Mouse (Mus musculus): ENCODE results near the gene Hist1h4a. TPM values are rescaled to one million over a fixed set of nuclear protein-coding genes. Genes with fewer than 3 reads are reported as not detected.
A peak's percentile ranks its signal among the peaks of the same experiment; 100 is the strongest.
"Not testable (repeated sequence)": the region's sequence is repeated elsewhere in the genome, so short reads cannot be mapped to it uniquely, and the experiment has no call there.

The Hist1h4a gene
- polyA plus RNA-seq, 1 experiment from 2014 or later: not detected

- peaks cover 57% of the 10 kb centered on the region for H3K4me1 ChIP-seq (replicated peaks)
- peak overlapping the region; percentile 54 for H3K4me3 ChIP-seq (replicated peaks)
- under 1% methylated on average over 18 of the region's 23 CpGs for WGBS (ENCODE audit: insufficient replicate concordance)
- H3K27me3 ChIP-seq: no peaks in the 10 kb centered on the region
- no peaks in the 10 kb centered on the region for H3K9me3 ChIP-seq (replicated peaks)
- peak overlapping the region; percentile 71 for H3K9ac ChIP-seq
- peak overlapping the region; percentile 99 for H3K27ac ChIP-seq (replicated peaks)
- peak overlapping the region; percentile 87 for H3K4me2 ChIP-seq
- no peaks in the 10 kb centered on the region for H3K36me3 ChIP-seq (replicated peaks)
- peak; percentile 8 for ATAC-seq (ENCODE audit: insufficient read depth)
These were observed 3.7 kb downstream of the Hist1h4a start for GRCm38 (mm10) chr13:23757211-23757773.

DNA sequence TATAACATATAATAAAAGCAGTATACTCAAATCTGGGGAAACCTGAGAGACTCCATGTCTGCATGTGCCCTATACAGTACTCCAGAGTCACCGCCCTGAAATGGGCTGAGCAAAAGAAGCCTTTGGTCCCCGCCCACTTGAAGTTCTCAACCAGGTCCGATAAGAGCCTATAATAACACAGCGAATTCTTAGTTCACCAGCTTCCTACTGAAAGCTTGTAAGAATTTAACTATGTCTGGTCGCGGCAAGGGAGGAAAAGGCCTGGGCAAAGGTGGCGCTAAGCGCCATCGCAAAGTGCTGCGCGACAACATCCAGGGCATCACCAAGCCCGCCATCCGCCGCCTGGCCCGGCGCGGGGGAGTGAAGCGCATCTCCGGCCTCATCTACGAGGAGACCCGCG is 4.2 kb downstream of the Hist1h4a start, which contains the start of gene Hist1h4b:
Gene Hist1h4b (plus strand): TSS at position 224 of the 400 bp plus-strand sequence.
- peak within 1 kb of the TSS; percentile 99 for H3K27ac ChIP-seq (replicated peaks)
- peak; percentile 67 for ATAC-seq (ENCODE audit: insufficient read depth)
- peak within 1 kb of the TSS; percentile 54 for H3K4me3 ChIP-seq (replicated peaks)
- H3K36me3 ChIP-seq (replicated peaks): no peaks in the 10 kb centered on the region
- peaks cover 57% of the 10 kb centered on the region for H3K4me1 ChIP-seq (replicated peaks)
- H3K27me3 ChIP-seq: no peaks in the 10 kb centered on the region
- peak within 1 kb of the TSS; percentile 87 for H3K4me2 ChIP-seq
- WGBS (ENCODE audit: insufficient replicate concordance): 0% methylated on average over 19 of the region's 22 CpGs
- no peaks in the 10 kb centered on the region for H3K9me3 ChIP-seq (replicated peaks)
- H3K9ac ChIP-seq: peak within 1 kb of the TSS; percentile 71

DNA sequence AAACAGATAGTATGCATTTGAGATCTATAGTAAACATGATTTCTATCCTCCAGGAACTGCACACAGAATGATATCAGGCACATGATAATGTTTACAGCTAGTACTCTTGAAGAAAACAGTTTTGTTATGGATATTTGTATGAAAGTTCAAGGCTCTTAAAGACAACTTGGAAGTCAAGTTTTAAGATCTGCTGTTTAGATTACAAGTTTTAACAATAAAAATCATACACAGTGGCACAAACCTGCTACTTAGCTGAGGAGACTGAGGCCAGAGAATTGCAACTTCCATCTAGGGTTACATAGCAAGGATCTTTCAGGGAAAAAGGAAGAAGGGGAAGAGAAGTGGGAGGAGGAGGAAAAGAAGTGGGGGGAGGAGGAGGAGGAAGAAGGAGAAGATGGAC is 6.0 kb downstream of the Hist1h4a start:
- H3K4me2 ChIP-seq: no peak overlapping the region
- H3K4me3 ChIP-seq (replicated peaks): no peak overlapping the region
- no peaks in the 10 kb centered on the region for H3K36me3 ChIP-seq (replicated peaks)
- peak overlapping the region; percentile 20; the same call in 1 of the 2 replicates for H3K9ac ChIP-seq
- no peaks in the 10 kb centered on the region for H3K9me3 ChIP-seq (replicated peaks)
- no peaks in the 10 kb centered on the region for H3K27me3 ChIP-seq
- H3K4me1 ChIP-seq (replicated peaks): peaks cover 50% of the 10 kb centered on the region
- no peak for ATAC-seq (ENCODE audit: insufficient read depth)
- peak overlapping the region; percentile 87 for H3K27ac ChIP-seq (replicated peaks)

- H3K4me1 ChIP-seq (replicated peaks): peaks cover 47% of the 10 kb centered on the region
- 49% methylated on average over 4 of the region's 4 CpGs for WGBS (ENCODE audit: insufficient replicate concordance)
- ATAC-seq (ENCODE audit: insufficient read depth): no peak
- H3K4me3 ChIP-seq (replicated peaks): peak overlapping the region; percentile 51
- peak overlapping the region; percentile 58 for H3K4me2 ChIP-seq
- no peaks in the 10 kb centered on the region for H3K9me3 ChIP-seq (replicated peaks)
- no peaks in the 10 kb centered on the region for H3K36me3 ChIP-seq (replicated peaks)
- peak overlapping the region; percentile 59 for H3K9ac ChIP-seq
- no peaks in the 10 kb centered on the region for H3K27me3 ChIP-seq
- peak overlapping the region; percentile 92 for H3K27ac ChIP-seq (replicated peaks)
These were observed 7.5 kb downstream of the Hist1h4a start for GRCm38 (mm10) chr13:23753314-23754078.

GRCm38 (mm10) chr13:23752742-23753172 is 8.3 kb downstream of the Hist1h4a start:
- no peaks in the 10 kb centered on the region for H3K36me3 ChIP-seq (replicated peaks)
- H3K4me1 ChIP-seq (replicated peaks): peaks cover 48% of the 10 kb centered on the region
- H3K4me3 ChIP-seq (replicated peaks): peak overlapping the region; percentile 51
- H3K27me3 ChIP-seq: no peaks in the 10 kb centered on the region
- peak overlapping the region; percentile 92 for H3K27ac ChIP-seq (replicated peaks)
- peak overlapping the region; percentile 58 for H3K4me2 ChIP-seq
- H3K9me3 ChIP-seq (replicated peaks): no peaks in the 10 kb centered on the region
- no peak for ATAC-seq (ENCODE audit: insufficient read depth)
- H3K9ac ChIP-seq: peak overlapping the region; percentile 59
- WGBS (ENCODE audit: insufficient replicate concordance): 2% methylated on average over 6 of the region's 6 CpGs

DNA sequence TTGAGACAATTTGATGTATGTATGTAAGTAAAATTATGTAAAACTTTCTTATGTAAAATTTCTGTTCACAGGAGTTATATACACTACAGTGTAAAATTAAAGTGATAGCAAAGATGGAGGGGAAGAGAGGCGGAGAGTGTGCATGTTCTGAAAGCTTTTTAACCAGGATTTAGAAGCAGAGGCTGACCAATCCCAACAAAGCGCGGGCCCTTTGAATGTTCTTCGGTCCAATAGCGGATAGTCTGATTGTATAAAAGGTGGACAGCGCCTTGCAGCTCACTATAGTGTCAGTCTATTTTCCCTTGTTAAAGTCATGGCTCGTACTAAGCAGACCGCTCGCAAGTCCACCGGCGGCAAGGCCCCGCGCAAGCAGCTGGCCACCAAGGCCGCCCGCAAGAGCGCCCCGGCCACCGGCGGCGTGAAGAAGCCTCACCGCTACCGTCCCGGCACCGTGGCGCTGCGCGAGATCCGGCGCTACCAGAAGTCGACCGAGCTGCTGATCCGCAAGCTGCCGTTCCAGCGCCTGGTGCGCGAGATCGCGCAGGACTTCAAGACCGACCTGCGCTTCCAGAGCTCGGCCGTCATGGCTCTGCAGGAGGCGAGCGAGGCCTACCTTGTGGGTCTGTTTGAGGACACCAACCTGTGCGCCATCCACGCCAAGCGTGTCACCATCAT is 8.8 kb downstream of the Hist1h4a start, which contains the start of gene Hist1h3b:
Gene Hist1h3b (plus strand): TSS at position 201 of the 675 bp plus-strand sequence.
- Histone ChIP-seq H3K9ac (peak within 1 kb of the TSS; percentile 63), H3K4me1 (replicated peaks) (peaks cover 47% of the 10 kb centered on the region), H3K4me3 (replicated peaks) (peak within 1 kb of the TSS; percentile 51), H3K4me2 (peak within 1 kb of the TSS; percentile 66), H3K27ac (replicated peaks) (peak within 1 kb of the TSS; percentile 99)
- ATAC-seq (ENCODE audit: insufficient read depth): peak; percentile 73
- not testable (repeated sequence) for H3K27me3 ChIP-seq; H3K36me3 ChIP-seq (replicated peaks); H3K9me3 ChIP-seq (replicated peaks)
- WGBS (ENCODE audit: insufficient replicate concordance): under 1% methylated on average over 22 of the region's 47 CpGs

DNA sequence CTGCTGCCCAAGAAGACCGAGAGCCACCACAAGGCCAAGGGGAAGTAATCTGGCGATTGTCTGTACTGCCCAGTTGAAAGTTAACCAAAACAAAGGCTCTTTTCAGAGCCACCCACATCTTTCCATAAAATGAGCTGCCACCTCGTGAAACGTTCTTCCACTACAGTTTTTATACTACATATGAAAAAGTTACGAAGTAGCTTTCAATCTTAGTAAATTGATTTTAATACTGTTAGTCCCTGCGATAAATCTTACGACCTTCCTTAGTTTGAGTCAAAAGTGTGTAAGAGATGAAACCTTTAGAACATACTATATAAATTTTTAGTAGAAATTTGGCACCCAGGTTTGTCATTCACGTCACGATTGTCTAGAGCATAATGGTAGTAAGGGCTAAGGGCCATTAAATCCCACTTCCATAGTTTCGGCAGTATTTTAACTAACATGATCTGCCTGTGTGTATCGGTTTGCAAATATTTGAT is 9.5 kb downstream of the Hist1h4a start:
- no peaks in the 10 kb centered on the region for H3K9me3 ChIP-seq (replicated peaks)
- H3K4me3 ChIP-seq (replicated peaks): peak overlapping the region; percentile 51
- H3K27me3 ChIP-seq: no peaks in the 10 kb centered on the region
- ATAC-seq (ENCODE audit: insufficient read depth): peak; percentile 11
- no peaks in the 10 kb centered on the region for H3K36me3 ChIP-seq (replicated peaks)
- H3K4me2 ChIP-seq: peak overlapping the region; percentile 66
- peak overlapping the region; percentile 99 for H3K27ac ChIP-seq (replicated peaks)
- H3K9ac ChIP-seq: peak overlapping the region; percentile 63
- under 1% methylated on average over 11 of the region's 11 CpGs for WGBS (ENCODE audit: insufficient replicate concordance)
- peaks cover 46% of the 10 kb centered on the region for H3K4me1 ChIP-seq (replicated peaks)

GRCm38 (mm10) chr13:23750839-23751477 is 10.1 kb downstream of the Hist1h4a start, which contains the start of gene Hist1h2ab:
TSS of gene Hist1h2ab (plus strand) at chr13:23751126.
- H3K4me3 ChIP-seq (replicated peaks): peak within 1 kb of the TSS; percentile 51
- H3K36me3 ChIP-seq (replicated peaks); H3K9me3 ChIP-seq (replicated peaks); H3K27me3 ChIP-seq: not testable (repeated sequence)
- H3K4me2 ChIP-seq: peak within 1 kb of the TSS; percentile 66
- H3K4me1 ChIP-seq (replicated peaks): peaks cover 41% of the 10 kb centered on the region
- peak within 1 kb of the TSS; percentile 99 for H3K27ac ChIP-seq (replicated peaks)
- under 1% methylated on average over 35 of the region's 47 CpGs for WGBS (ENCODE audit: insufficient replicate concordance)
- H3K9ac ChIP-seq: peak within 1 kb of the TSS; percentile 63
- peak; percentile 35 for ATAC-seq (ENCODE audit: insufficient read depth)

DNA sequence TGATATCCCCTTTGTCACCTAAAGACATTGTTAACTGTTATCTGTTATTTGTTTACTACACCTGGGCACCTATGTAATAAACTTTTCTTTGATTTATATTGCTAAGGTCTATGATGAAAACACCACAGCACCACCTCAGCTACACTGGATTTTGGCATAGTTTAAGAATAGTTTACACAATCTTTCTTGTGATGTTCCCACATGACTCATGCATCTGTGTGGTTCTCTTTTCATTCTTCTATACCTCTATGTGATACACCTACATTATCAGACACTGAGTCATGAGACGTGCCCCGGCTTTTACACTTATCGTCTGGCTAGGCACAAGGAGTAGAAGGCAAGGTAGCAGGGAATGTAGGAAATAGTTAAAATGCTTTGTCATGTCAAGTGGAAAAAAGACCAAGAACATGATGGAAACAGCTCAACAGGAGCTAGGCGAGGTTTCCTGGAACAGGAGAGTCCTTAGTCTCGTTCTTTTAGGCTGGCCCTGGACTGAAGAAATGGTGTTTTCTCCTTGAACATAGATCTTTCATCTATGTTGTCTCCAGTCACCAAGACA is 11.4 kb downstream of the Hist1h4a start:
- WGBS (ENCODE audit: insufficient replicate concordance): 76% methylated on average over 5 of the region's 5 CpGs
- Histone ChIP-seq H3K4me2 (no peak overlapping the region), H3K9ac (peak overlapping the region; percentile 17), H3K36me3 (replicated peaks) (no peaks in the 10 kb centered on the region), H3K27ac (replicated peaks) (peak overlapping the region; percentile 99), H3K4me3 (replicated peaks) (no peak overlapping the region), H3K9me3 (replicated peaks) (no peaks in the 10 kb centered on the region), H3K4me1 (replicated peaks) (peaks cover 35% of the 10 kb centered on the region), H3K27me3 (no peaks in the 10 kb centered on the region)
- no peak for ATAC-seq (ENCODE audit: insufficient read depth)

DNA sequence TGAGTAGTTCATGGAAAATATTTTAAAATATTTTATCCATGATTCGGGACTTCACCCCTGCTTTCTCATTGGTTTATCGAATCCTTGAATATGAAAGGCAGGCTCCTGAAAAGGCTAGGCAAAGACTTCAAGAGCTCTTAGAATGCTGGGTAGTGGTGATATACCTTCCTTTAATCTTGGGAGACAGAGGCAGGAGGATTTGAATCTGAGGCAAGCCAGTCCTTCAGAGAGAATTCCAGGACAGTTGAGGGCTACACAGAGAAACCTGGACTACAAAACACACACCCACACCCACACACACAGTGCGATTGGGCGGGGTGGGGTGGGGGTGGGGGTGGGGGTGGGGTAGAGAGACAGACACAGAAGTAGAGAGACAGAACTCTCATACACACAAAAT is 13.1 kb downstream of the Hist1h4a start:
- Histone ChIP-seq H3K4me2 (peak overlapping the region; percentile 66), H3K36me3 (replicated peaks) (no peaks in the 10 kb centered on the region), H3K9ac (peak overlapping the region; percentile 81), H3K27ac (replicated peaks) (peak overlapping the region; percentile 99), H3K9me3 (replicated peaks) (no peaks in the 10 kb centered on the region), H3K4me3 (replicated peaks) (peak overlapping the region; percentile 62), H3K4me1 (replicated peaks) (peaks cover 36% of the 10 kb centered on the region), H3K27me3 (no peaks in the 10 kb centered on the region)
- ATAC-seq (ENCODE audit: insufficient read depth): no peak
- WGBS (ENCODE audit: insufficient replicate concordance): 6% methylated on average over 4 of the region's 4 CpGs

Measured in liver, embryonic 15.5 days (tissue).